Mouse (Mus musculus): ENCODE measurements at regions not wholly inside any gene's neighbourhood (a gene's known extent, or its start where the extent isn't known, plus 50 kb on each side); places are given as distances from the start of the nearest gene placed in this dataset.

GRCm38 (mm10) chr6:109009793-109010192 lies 181.4 kb downstream of the Edem1 start:
- no peak overlapping the region for H3K9ac ChIP-seq (replicated peaks; ENCODE audit: low read depth, low read length)
- no peaks in the 10 kb centered on the region for H3K27me3 ChIP-seq (ENCODE audit: control insufficient read depth, insufficient read depth, low read length)
- H3K36me3 ChIP-seq (replicated peaks; ENCODE audit: control insufficient read depth, insufficient read depth, low read length), result no peaks in the 10 kb centered on the region
- TF ChIP-seq CTCF (IDR thresholded peaks at IDR 0.05; ENCODE audit: low read depth) (no peak), EP300 (IDR thresholded peaks at IDR 0.05; ENCODE audit: low read depth) (no peak)
- no peak overlapping the region for H3K4me2 ChIP-seq (ENCODE audit: low read depth, low read length)
- ATAC-seq (ENCODE audit: insufficient read depth, low read depth) (no peak), DNase-seq (ENCODE audit: low spot score) (no peak)
- 68% methylated on average over 4 of the region's 4 CpGs for WGBS
- H3K9me3 ChIP-seq (replicated peaks; ENCODE audit: control insufficient read depth, low read length), result no peaks in the 10 kb centered on the region
- H3K4me1 ChIP-seq (ENCODE audit: control insufficient read depth, insufficient read depth), result no peaks in the 10 kb centered on the region
- H3K4me3 ChIP-seq (ENCODE audit: low read depth, low read length), result no peak overlapping the region
- no peak overlapping the region for H3K27ac ChIP-seq (ENCODE audit: low read depth)

GRCm38 (mm10) chr6:109019731-109020130 lies 191.3 kb downstream of the Edem1 start:
- Histone ChIP-seq H3K4me2 (ENCODE audit: low read depth, low read length) (no peak overlapping the region), H3K4me3 (ENCODE audit: low read depth, low read length) (no peak overlapping the region), H3K36me3 (replicated peaks; ENCODE audit: control insufficient read depth, insufficient read depth, low read length) (no peaks in the 10 kb centered on the region), H3K4me1 (ENCODE audit: control insufficient read depth, insufficient read depth) (no peaks in the 10 kb centered on the region), H3K9ac (replicated peaks; ENCODE audit: low read depth, low read length) (no peak overlapping the region), H3K9me3 (replicated peaks; ENCODE audit: control insufficient read depth, low read length) (no peaks in the 10 kb centered on the region), H3K27me3 (ENCODE audit: control insufficient read depth, insufficient read depth, low read length) (no peaks in the 10 kb centered on the region), H3K27ac (ENCODE audit: low read depth) (no peak overlapping the region)
- DNase-seq (ENCODE audit: low spot score) (no peak), ATAC-seq (ENCODE audit: insufficient read depth, low read depth) (no peak)
- TF ChIP-seq EP300 (IDR thresholded peaks at IDR 0.05; ENCODE audit: low read depth) (no peak), CTCF (IDR thresholded peaks at IDR 0.05; ENCODE audit: low read depth) (no peak)
- WGBS, result 84% methylated on average over 2 of the region's 2 CpGs

Measured in heart, postnatal 0 days (tissue).